Mouse (Mus musculus) limb, embryonic 15.5 days (tissue): Measurements from ENCODE around the gene Ptpn20. TPM values are rescaled to one million over a fixed set of nuclear protein-coding genes. Genes with fewer than 3 reads are reported as not detected.

ENCODE experiments used
- ATAC-seq: fragments of 200-750 bp; cut with Nextera tagmentation; 2 replicates; pipeline ENCODE4 v1.8.0; 2017; ENCODE audit warnings: low read depth, moderate TSS enrichment; ENCODE audit not compliant: insufficient number of reproducible peaks, low FRiP score, low TSS enrichment
- H3K27ac ChIP-seq: fragments of 300-500 bp; sonication (generic); 2 replicates; pipeline ENCODE4 v1.5.1; 2015; ENCODE audit warnings: moderate library complexity, mild to moderate bottlenecking, inconsistent platforms
- H3K27me3 ChIP-seq: fragments of 300-500 bp; sonication (generic); 2 replicates; pipeline ENCODE4 v1.6.1; 2015; ENCODE audit warnings: inconsistent platforms
- H3K36me3 ChIP-seq: fragments of 300-500 bp; sonication (generic); 2 replicates; pipeline ENCODE4 v1.6.1; 2015; ENCODE audit warnings: inconsistent platforms
- H3K4me1 ChIP-seq: fragments of 300-500 bp; sonication (generic); 2 replicates; pipeline ENCODE4 v1.6.1; 2015; ENCODE audit warnings: inconsistent platforms
- H3K4me2 ChIP-seq: fragments of 300-500 bp; sonication (generic); 2 replicates; pipeline ENCODE4 v1.6.1; 2015; ENCODE audit warnings: mild to moderate bottlenecking, inconsistent platforms
- H3K4me3 ChIP-seq: fragments of 300-500 bp; sonication (generic); 2 replicates; pipeline ENCODE4 v1.5.1; 2015; ENCODE audit warnings: mild to moderate bottlenecking, inconsistent platforms
- H3K9ac ChIP-seq: fragments of 300-500 bp; sonication (generic); 2 replicates; pipeline ENCODE4 v1.6.1; 2015; ENCODE audit warnings: inconsistent platforms
- H3K9me3 ChIP-seq: fragments of 300-500 bp; sonication (generic); 2 replicates; pipeline ENCODE4 v1.6.1; 2016; ENCODE audit warnings: inconsistent platforms
- WGBS: fragments of 180-500 bp; shearing (Covaris S2); methylation state at CpG from one replicate; pipeline ENCODE4 v1.1.7; 2015; 5-methylcytosine and 5-hydroxymethylcytosine counted together
- polyA plus RNA-seq: library from polyadenylated mRNA; unstranded; fragments of >200 nt; fragmentation: Nextera tagmentation; extraction: Ambion mirVana; gene quantifications from 2 replicates; pipeline ENCODE4 v1.2.1, GENCODE M21; 2015

Ptpn20 gene
- 0.09 and 0.21 TPM in 2 replicates for polyA plus RNA-seq

DNA sequence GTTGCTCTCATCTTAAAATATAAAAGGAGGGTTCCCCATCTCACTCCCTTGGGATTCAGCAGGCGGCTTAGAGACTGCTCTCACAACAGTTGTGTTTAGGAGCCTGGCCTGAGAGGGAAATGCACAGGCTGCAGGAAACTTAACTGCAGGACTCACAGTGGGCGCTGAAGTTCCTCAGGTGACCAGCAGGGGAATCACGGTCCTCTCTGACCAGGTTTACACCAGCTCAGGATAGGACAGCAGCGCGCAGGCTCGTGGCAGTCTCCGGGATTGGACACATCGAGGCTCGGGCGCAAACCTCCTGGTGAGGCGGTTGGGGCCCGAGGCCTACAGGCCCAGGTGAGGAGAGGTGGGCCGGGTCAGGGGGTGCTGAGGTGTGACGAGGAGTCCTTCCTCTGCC, at the start of gene Ptpn20:
TSS of gene Ptpn20 (plus strand) at position 257 of the 400 bp plus-strand sequence.
- no peak for ATAC-seq
- Histone ChIP-seq H3K4me2 (no peak within 1 kb of the TSS), H3K9ac (no peak within 1 kb of the TSS), H3K4me3 (no peak within 1 kb of the TSS), H3K27me3 (no peaks in the 10 kb centered on the region), H3K36me3 (no peaks in the 10 kb centered on the region), H3K9me3 (no peaks in the 10 kb centered on the region), H3K4me1 (no peaks in the 10 kb centered on the region), H3K27ac (no peak within 1 kb of the TSS)
- 69% methylated on average over 14 of the region's 14 CpGs for WGBS

DNA sequence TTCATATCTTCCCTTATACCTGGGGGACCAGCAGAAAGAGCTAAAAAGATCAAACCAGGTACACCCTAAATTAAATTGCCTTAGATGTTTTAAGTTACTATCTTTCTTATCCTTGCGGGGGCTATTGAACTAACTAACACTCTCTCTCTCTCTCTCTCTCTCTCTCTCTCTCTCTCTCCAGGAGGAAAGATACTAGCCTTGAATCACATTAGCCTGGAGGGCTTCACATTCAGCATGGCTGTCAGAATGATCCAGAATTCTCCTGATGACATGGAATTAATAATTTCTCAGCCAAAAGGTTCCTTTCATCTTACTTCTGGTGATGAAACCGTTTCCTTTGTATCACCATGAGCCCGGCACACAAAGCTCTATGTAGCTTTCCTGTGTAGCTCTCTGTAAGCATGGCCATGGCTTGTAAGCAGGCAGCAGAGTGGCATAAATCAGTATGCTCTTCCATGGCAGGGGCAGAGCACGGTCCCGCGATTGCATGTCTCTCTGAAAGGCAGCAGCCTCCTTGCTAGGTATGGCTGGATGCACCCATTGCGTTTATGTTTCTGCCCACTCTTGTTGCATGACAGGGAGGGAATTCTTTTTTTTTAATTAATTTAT, 49.3 kb upstream of the Ptpn20 start:
- no peak overlapping the region for H3K27ac ChIP-seq
- no peaks in the 10 kb centered on the region for H3K27me3 ChIP-seq
- H3K9me3 ChIP-seq, result no peaks in the 10 kb centered on the region
- 80% methylated on average over 7 of the region's 7 CpGs for WGBS
- H3K4me3 ChIP-seq, result no peak overlapping the region
- no peaks in the 10 kb centered on the region for H3K4me1 ChIP-seq
- no peak overlapping the region for H3K4me2 ChIP-seq
- no peak for ATAC-seq
- H3K36me3 ChIP-seq, result no peaks in the 10 kb centered on the region
- H3K9ac ChIP-seq, result no peak overlapping the region

DNA sequence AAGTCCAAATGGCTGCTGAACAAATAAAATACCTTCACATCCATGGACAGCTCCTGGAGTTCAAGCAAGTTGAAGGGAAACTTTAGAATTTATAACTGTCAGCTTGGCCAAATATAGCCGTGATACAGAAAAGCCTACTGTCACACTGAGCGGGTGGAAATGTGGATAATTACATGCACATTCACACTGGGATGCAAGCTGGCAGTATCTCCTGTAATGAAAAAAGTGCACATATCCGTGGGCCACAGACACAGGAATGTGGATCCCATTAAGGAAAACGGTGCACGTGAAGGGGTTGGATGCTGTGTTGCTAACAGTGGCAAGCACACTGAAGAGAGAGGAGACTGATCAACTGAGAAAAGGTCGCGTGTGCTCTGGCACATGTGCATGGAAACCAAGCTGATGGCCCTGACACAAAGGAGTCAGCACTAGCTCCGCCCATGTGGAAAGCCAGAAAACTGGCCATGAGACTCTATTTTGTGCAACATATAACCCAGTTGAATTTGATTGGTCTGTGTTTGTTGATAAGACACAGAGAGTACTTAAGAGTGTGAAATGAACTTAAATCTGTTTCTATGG, 43.4 kb upstream of the Ptpn20 start:
- no peak for ATAC-seq
- Histone ChIP-seq H3K4me1 (no peaks in the 10 kb centered on the region), H3K27ac (no peak overlapping the region), H3K36me3 (no peaks in the 10 kb centered on the region), H3K9me3 (no peaks in the 10 kb centered on the region), H3K4me3 (no peak overlapping the region), H3K4me2 (no peak overlapping the region), H3K9ac (no peak overlapping the region), H3K27me3 (no peaks in the 10 kb centered on the region)
- 69% methylated on average over 8 of the region's 8 CpGs for WGBS

DNA sequence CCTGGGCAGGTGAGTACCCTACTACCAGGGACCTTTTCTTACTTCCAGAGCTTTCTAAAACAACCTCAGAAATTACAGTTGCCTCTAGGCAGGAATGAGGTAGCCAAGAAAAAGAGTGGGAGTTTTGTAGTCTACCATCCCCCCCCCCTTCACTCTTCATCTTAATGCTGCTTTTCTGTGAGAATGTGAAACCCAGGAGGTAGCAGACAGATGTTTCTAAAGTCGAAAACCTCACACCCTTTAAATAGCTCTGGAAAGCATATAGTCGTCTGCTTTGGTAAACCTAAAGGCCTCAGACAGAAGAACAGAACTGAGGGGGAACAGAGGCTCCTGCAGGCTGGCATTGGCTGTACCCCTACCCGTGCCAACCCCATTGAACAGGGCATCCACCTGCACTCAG, 40.4 kb upstream of the Ptpn20 start:
- no peak overlapping the region for H3K27ac ChIP-seq
- H3K4me2 ChIP-seq, result no peak overlapping the region
- no peak overlapping the region for H3K9ac ChIP-seq
- no peak overlapping the region for H3K4me3 ChIP-seq
- no peaks in the 10 kb centered on the region for H3K9me3 ChIP-seq
- H3K27me3 ChIP-seq, result no peaks in the 10 kb centered on the region
- 44% methylated on average over 3 of the region's 3 CpGs for WGBS
- no peaks in the 10 kb centered on the region for H3K4me1 ChIP-seq
- no peaks in the 10 kb centered on the region for H3K36me3 ChIP-seq
- no peak for ATAC-seq

DNA sequence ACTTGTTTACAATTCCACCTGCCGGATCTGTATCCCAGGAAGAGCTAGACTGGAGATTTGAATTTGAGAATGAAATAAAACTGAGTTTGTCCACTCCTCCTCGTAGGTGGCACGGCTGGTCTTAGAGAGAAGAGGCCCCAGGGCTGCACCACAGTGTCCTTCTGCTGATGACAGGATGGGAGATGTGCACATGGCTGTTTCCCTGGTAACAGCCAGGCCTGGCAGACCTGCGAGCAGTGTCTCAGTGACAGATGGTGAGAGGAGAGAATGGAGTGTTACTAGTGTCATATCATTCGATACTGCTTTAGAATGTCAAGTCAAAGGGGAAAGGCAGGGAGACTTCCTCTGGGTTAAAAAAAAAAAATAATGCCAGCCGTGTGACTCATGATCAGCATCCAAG, 39.2 kb upstream of the Ptpn20 start:
- ATAC-seq, result no peak
- H3K36me3 ChIP-seq, result no peaks in the 10 kb centered on the region
- H3K27ac ChIP-seq, result no peak overlapping the region
- no peak overlapping the region for H3K4me3 ChIP-seq
- 71% methylated on average over 6 of the region's 6 CpGs for WGBS
- H3K4me2 ChIP-seq, result no peak overlapping the region
- H3K9ac ChIP-seq, result no peak overlapping the region
- no peaks in the 10 kb centered on the region for H3K4me1 ChIP-seq
- H3K27me3 ChIP-seq, result no peaks in the 10 kb centered on the region
- no peaks in the 10 kb centered on the region for H3K9me3 ChIP-seq

DNA sequence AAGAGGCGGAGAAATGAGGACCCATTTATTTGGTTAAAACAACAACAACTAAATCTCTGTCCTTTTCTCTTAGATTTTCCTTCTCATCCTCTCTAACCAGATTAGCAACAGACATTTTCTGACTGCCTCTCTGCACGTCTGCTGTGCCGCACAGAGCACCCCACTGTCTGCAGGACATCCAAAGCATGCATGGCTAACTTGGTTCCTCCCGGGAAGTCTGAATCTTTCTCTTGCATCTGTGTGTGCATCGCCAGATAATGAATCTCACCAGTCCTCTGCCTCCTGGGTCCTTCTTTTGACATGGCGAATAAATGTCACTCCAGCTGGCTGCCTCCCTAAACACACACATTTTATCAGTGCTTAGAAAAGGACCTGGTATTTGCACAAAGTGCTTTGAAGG, 18.3 kb upstream of the Ptpn20 start:
- no peak overlapping the region for H3K4me2 ChIP-seq
- no peak overlapping the region for H3K9ac ChIP-seq
- no peak overlapping the region for H3K27ac ChIP-seq
- H3K4me1 ChIP-seq, result no peaks in the 10 kb centered on the region
- no peak overlapping the region for H3K4me3 ChIP-seq
- H3K9me3 ChIP-seq, result no peaks in the 10 kb centered on the region
- no peak for ATAC-seq
- H3K36me3 ChIP-seq, result no peaks in the 10 kb centered on the region
- H3K27me3 ChIP-seq, result no peaks in the 10 kb centered on the region
- 46% methylated on average over 6 of the region's 6 CpGs for WGBS

DNA sequence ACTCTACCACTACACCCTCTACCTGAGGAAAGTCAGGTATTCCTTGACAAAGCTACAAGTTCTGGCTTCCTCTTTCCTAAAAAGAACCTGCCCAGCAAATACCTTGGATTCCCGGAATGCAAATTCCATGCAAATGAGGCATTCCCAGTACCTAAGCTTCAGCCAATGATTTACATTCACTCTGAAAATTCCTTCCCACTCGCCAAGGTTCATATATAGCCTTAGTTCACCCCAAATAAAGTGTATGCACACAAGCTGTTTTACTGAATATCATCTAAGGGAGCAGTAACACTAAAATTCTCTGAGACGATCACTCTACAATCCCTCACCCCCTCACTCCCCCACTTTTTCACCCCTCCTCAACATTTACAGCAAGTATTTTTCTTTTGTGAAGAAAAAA, 15.4 kb upstream of the Ptpn20 start:
- no peaks in the 10 kb centered on the region for H3K9me3 ChIP-seq
- no peaks in the 10 kb centered on the region for H3K36me3 ChIP-seq
- H3K4me1 ChIP-seq, result no peaks in the 10 kb centered on the region
- no peak overlapping the region for H3K27ac ChIP-seq
- no peaks in the 10 kb centered on the region for H3K27me3 ChIP-seq
- WGBS, result 68% methylated on average over 3 of the region's 3 CpGs
- H3K4me3 ChIP-seq, result no peak overlapping the region
- H3K4me2 ChIP-seq, result no peak overlapping the region
- no peak for ATAC-seq
- no peak overlapping the region for H3K9ac ChIP-seq

DNA sequence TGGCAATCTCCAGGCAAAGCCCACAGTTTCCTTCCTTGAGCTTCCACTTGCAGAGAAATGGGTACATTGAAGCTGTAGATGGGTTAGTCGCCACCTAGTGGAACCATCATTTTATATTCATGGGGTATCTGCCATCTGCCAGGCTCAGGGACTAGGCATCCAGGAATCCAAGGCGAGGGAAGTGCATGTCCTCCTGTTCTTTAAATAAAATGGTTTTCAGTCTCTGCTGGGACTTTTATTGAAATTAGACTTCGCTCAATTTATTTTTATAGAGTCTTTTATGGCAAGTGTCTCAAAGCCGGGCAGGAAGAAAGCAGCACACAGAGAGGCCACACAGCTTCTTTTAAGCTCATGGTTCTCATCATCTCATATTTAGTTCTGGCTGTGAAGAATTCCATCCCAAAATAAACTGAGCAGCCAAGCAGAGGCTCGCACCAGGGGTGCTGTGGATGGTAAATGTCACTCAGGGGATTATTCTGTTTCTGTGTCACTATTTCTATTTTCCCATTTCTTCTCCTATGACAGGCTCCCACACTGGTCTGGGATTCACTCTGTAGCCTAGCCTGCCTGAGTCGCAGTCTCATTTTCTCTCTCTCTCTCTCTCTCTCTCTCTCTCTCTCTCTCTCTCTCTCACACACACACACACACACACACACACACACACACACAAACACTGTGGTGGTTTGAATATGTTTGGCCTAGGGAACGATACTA, 9.1 kb upstream of the Ptpn20 start:
- Histone ChIP-seq H3K4me1 (no peaks in the 10 kb centered on the region), H3K36me3 (no peaks in the 10 kb centered on the region), H3K4me3 (no peak overlapping the region), H3K27ac (no peak overlapping the region), H3K9ac (no peak overlapping the region), H3K9me3 (no peaks in the 10 kb centered on the region), H3K4me2 (no peak overlapping the region), H3K27me3 (no peaks in the 10 kb centered on the region)
- 35% methylated on average over 7 of the region's 7 CpGs for WGBS
- ATAC-seq, result no peak

DNA sequence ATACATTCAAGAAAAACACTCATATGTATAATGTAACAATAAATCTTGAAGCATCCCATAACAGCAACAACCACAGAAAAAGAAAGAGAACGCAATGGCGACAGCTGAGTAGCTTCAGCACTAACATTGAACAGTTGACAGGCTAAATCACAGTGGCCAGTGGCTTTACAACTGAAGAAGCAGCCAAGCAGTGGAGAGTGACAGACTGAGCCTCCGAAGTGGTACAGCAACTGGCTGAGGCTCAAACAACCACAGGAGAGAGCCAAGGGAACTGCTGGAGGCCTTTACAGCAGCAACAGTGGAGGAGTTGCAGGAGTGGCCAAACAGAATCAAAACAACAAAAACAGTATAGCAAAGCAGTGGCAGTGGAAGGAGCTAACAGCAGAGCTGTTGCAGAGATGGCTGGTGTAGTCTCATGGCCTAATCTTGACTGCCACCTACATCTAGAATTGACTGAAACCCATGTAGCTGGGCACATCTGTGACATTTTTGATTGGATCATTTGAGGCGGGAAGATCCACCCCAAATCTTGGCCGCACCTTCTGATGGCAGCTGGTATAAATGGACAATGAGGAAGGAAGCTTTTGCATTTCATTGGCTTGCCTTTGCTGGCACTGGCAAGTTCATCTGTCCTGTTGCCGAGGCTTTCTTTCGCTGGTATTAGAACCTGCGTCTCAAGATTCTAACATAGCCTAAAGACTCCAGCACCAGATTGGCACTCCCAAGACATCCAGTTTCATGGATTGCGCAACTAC, 9.5 kb downstream of the Ptpn20 start:
- H3K4me1 ChIP-seq, result no peaks in the 10 kb centered on the region
- ATAC-seq, result no peak
- H3K27ac ChIP-seq, result no peak overlapping the region
- H3K36me3 ChIP-seq, result no peaks in the 10 kb centered on the region
- H3K4me3 ChIP-seq, result no peak overlapping the region
- WGBS, result 92% methylated on average over 9 of the region's 9 CpGs
- H3K9ac ChIP-seq, result no peak overlapping the region
- no peaks in the 10 kb centered on the region for H3K9me3 ChIP-seq
- no peak overlapping the region for H3K4me2 ChIP-seq
- no peaks in the 10 kb centered on the region for H3K27me3 ChIP-seq

DNA sequence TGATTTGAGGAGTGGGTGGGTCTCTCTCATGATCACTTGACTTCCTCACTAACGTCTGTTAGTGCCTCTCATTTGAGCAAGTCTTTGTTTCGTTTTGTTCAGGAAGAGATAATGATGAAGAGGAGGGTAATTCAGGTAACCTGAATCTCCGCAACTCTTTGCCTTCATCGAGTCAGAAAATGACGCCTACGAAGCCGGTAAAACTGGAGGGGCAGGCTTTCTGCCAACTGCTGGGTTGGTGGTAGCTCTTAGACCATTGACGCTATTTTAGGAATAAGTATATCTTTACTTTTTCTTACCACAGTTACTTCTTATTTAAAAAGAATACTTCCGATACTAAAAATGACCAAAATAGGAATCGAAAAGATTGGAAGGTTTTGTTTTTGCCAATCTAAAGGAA, 18.4 kb downstream of the Ptpn20 start:
- H3K4me3 ChIP-seq, result no peak overlapping the region
- peaks cover 3% of the 10 kb centered on the region; the same call in 1 of the 2 replicates for H3K9me3 ChIP-seq
- H3K9ac ChIP-seq, result no peak overlapping the region
- H3K27me3 ChIP-seq, result no peaks in the 10 kb centered on the region
- no peak overlapping the region for H3K4me2 ChIP-seq
- H3K27ac ChIP-seq, result no peak overlapping the region
- H3K4me1 ChIP-seq, result no peaks in the 10 kb centered on the region
- H3K36me3 ChIP-seq, result no peaks in the 10 kb centered on the region
- ATAC-seq, result no peak
- 78% methylated on average over 10 of the region's 10 CpGs for WGBS

DNA sequence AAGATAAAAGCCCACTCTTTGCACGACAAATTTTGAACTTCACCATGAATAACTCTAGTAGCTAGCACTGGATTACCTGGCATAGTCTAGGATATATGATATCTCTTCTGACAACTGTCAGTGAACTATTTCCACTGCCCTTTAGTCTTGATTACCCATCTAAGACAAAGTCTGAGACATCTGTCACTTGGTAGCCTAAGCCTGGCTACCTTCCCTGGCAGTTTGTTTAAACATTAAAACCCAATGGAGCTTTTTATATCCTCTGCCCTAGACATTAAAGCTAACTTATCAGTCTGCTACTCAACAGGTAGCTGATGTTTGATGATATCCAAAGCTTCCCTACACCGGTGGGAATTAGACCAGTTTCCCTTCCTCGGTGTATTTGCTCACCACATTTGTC, 36.0 kb downstream of the Ptpn20 start:
- Histone ChIP-seq H3K4me3 (no peak overlapping the region), H3K4me1 (no peaks in the 10 kb centered on the region), H3K27ac (no peak overlapping the region), H3K9me3 (no peaks in the 10 kb centered on the region), H3K27me3 (no peaks in the 10 kb centered on the region), H3K9ac (no peak overlapping the region), H3K4me2 (no peak overlapping the region), H3K36me3 (no peaks in the 10 kb centered on the region)
- ATAC-seq, result no peak
- 83% methylated on average over 3 of the region's 3 CpGs for WGBS

DNA sequence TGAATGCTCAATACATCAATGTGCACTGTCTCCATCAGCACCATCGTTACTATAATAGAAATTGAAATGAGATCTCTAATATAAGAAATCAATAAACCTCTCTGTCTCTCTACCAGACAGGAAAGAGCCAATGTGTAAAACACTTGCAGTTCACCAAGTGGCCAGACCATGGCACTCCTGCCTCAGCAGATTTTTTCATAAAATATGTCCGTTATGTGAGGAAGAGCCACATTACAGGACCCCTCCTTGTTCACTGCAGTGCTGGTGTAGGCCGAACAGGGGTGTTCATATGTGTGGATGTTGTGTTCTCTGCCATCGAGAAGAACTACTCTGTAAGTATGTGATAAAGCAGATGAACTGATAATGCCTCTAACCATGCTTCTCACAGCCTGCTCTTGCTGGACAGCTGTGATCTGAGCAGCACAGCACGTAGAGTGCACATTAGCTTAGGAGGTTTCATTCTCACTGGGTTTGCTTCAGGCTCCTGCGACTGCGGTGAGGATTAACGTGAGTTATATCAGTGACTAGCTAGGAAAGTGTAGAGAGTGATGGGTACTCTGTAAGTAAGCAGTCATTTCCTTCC, 43.9 kb downstream of the Ptpn20 start:
- Histone ChIP-seq H3K36me3 (no peaks in the 10 kb centered on the region), H3K4me1 (no peaks in the 10 kb centered on the region), H3K9me3 (no peaks in the 10 kb centered on the region), H3K4me3 (no peak overlapping the region), H3K4me2 (no peak overlapping the region), H3K27ac (no peak overlapping the region), H3K9ac (no peak overlapping the region), H3K27me3 (no peaks in the 10 kb centered on the region)
- WGBS, result 63% methylated on average over 8 of the region's 8 CpGs
- no peak for ATAC-seq
